Mouse (Mus musculus) lung, embryonic 14.5 days (tissue): ENCODE results near the gene Chrnb2. TPM values are rescaled to one million over a fixed set of nuclear protein-coding genes. Genes with fewer than 3 reads are reported as not detected.
"Not testable (repeated sequence)": the region's sequence is repeated elsewhere in the genome, so short reads cannot be mapped to it uniquely, and the experiment has no call there.

Experiments
- ATAC-seq: fragments of 200-750 bp; cut with Nextera tagmentation; 2 replicates; pipeline ENCODE4 v1.8.0; 2017; ENCODE audit warnings: mild to moderate bottlenecking, moderate TSS enrichment, moderate library complexity; ENCODE audit not compliant: insufficient read depth
- DNase-seq: peaks from one replicate; pipeline ENCODE4 v3.0.0-alpha.2; 2015
- H3K27ac ChIP-seq: fragments of 300-500 bp; sonication (generic); 2 replicates; pipeline ENCODE4 v1.5.1; 2014; ENCODE audit warnings: low read depth, mild to moderate bottlenecking, moderate library complexity
- H3K27me3 ChIP-seq: fragments of 300-500 bp; sonication (generic); 2 replicates; pipeline ENCODE4 v1.6.1; 2014; ENCODE audit warnings: low read length, control low read depth; ENCODE audit not compliant: insufficient read depth
- H3K36me3 ChIP-seq: fragments of 300-500 bp; sonication (generic); 2 replicates; pipeline ENCODE4 v1.6.1; 2014; ENCODE audit warnings: control low read depth; ENCODE audit not compliant: insufficient read depth
- H3K4me1 ChIP-seq: fragments of 300-500 bp; sonication (generic); 2 replicates; pipeline ENCODE4 v1.6.1; 2014; ENCODE audit warnings: antibody characterized with exemption, control low read depth; ENCODE audit not compliant: insufficient read depth
- H3K4me2 ChIP-seq: fragments of 300-500 bp; sonication (generic); 2 replicates; pipeline ENCODE4 v1.6.1; 2014; ENCODE audit warnings: mild to moderate bottlenecking
- H3K4me3 ChIP-seq: fragments of 300-500 bp; sonication (generic); 2 replicates; pipeline ENCODE4 v1.5.1; 2014; ENCODE audit warnings: low read depth, low read length
- H3K9ac ChIP-seq: fragments of 300-500 bp; sonication (generic); 2 replicates; pipeline ENCODE4 v1.6.1; 2014
- H3K9me3 ChIP-seq: fragments of 300-500 bp; sonication (generic); 2 replicates; pipeline ENCODE4 v1.6.1; 2016; ENCODE audit warnings: low read depth, low read length, control low read depth
- CTCF ChIP-seq: IDR thresholded peaks from 2 replicates; pipeline ENCODE4 v1.5.1; 2016; ENCODE audit warnings: antibody characterized with exemption, low read depth
- WGBS: fragments of 180-500 bp; shearing (Covaris S2); extraction: QIAGEN DNeasy Blood & Tissue Kit; methylation state at CpG from one replicate; pipeline ENCODE4 v1.1.7; 2014; 5-methylcytosine and 5-hydroxymethylcytosine counted together
- polyA plus RNA-seq: library from polyadenylated mRNA; unstranded; fragments of >200 nt; fragmentation: Nextera tagmentation; extraction: Ambion mirVana; gene quantifications from 2 replicates; pipeline ENCODE4 v1.2.1, GENCODE M21; 2014

Chrnb2 gene
- polyA plus RNA-seq, 1 experiment from 2014 or later: 0.63 TPM

DNA sequence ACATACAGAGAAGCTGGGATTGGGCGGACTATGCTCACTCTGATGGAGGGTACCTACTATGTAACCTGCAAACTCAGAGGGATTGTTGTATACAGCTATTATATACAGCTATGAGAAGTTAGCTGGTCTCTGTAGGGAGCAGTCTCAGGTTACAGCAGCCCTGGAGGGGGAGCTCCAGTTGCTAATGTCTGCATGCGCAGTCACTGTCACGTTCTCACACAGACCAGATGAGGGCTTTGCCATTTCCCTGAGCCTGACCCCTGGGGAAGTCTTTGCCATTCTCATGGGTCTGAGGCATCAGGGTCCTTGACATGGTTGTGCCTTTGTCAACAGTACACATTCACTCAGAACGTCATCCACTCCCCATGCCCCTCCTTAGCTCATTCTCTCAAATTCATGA lies 40.7 kb upstream of the Chrnb2 start:
- H3K9me3 ChIP-seq: no peaks in the 10 kb centered on the region

GRCm38 (mm10) chr3:89802876-89803275 lies 38.4 kb upstream of the Chrnb2 start:
- Histone ChIP-seq H3K9me3 (no peaks in the 10 kb centered on the region), H3K27ac (no peak overlapping the region), H3K4me2 (no peak overlapping the region), H3K36me3 (no peaks in the 10 kb centered on the region), H3K9ac (no peak overlapping the region), H3K4me1 (no peaks in the 10 kb centered on the region), H3K4me3 (no peak overlapping the region), H3K27me3 (no peaks in the 10 kb centered on the region)
- DNase-seq (no peak), ATAC-seq (no peak)
- WGBS: 65% methylated on average over 15 of the region's 15 CpGs
- no peak for TF ChIP-seq CTCF

More for the DNA sequence above, 40.7 kb upstream of the Chrnb2 start:
- H3K27ac ChIP-seq: no peak overlapping the region
- no peak overlapping the region for H3K4me2 ChIP-seq
- TF ChIP-seq CTCF: no peak
- WGBS: 44% methylated on average over 4 of the region's 4 CpGs
- DNase-seq (no peak), ATAC-seq (no peak)
- no peaks in the 10 kb centered on the region for H3K36me3 ChIP-seq
- H3K4me3 ChIP-seq: no peak overlapping the region
- H3K4me1 ChIP-seq: no peaks in the 10 kb centered on the region
- no peak overlapping the region for H3K9ac ChIP-seq
- H3K27me3 ChIP-seq: no peaks in the 10 kb centered on the region

DNA sequence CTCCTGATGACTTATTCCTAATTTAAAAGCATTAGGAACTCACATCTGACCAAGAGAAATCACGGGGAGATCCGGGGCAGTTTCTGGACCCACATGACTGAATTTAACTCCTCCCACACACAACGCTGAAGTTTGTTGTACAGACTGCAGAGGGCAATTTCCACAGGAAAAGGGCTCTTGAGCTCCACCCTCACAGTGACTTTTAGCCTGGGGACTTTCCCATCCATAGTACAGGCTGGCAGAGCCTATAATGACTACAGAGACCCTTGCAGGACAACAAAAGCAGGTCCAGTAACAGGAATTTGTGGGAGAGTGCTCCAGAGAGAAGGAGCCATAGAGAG lies 37.0 kb upstream of the Chrnb2 start:
- Histone ChIP-seq H3K27me3 (no peaks in the 10 kb centered on the region), H3K27ac (no peak overlapping the region), H3K4me3 (no peak overlapping the region), H3K9me3 (no peaks in the 10 kb centered on the region), H3K9ac (no peak overlapping the region), H3K4me1 (no peaks in the 10 kb centered on the region), H3K36me3 (no peaks in the 10 kb centered on the region), H3K4me2 (no peak overlapping the region)
- DNase-seq (peak; percentile 46), ATAC-seq (no peak)
- WGBS: 18% methylated on average over 3 of the region's 3 CpGs
- TF ChIP-seq CTCF: no peak

GRCm38 (mm10) chr3:89800774-89801506 lies 36.5 kb upstream of the Chrnb2 start:
- ATAC-seq: no peak
- no peak overlapping the region for H3K27ac ChIP-seq
- WGBS: 56% methylated on average over 5 of the region's 5 CpGs

GRCm38 (mm10) chr3:89800078-89800477 lies 35.6 kb upstream of the Chrnb2 start:
- 54% methylated on average over 3 of the region's 3 CpGs for WGBS
- H3K9ac ChIP-seq, H3K4me3 ChIP-seq, H3K27ac ChIP-seq, H3K36me3 ChIP-seq, H3K4me2 ChIP-seq, ATAC-seq, DNase-seq, H3K27me3 ChIP-seq, H3K9me3 ChIP-seq, H3K4me1 ChIP-seq: not testable (repeated sequence)

More at GRCm38 (mm10) chr3:89800774-89801506, 36.5 kb upstream of the Chrnb2 start:
- Histone ChIP-seq H3K36me3 (no peaks in the 10 kb centered on the region), H3K27me3 (no peaks in the 10 kb centered on the region), H3K4me3 (no peak overlapping the region), H3K4me2 (no peak overlapping the region), H3K4me1 (no peaks in the 10 kb centered on the region), H3K9me3 (no peaks in the 10 kb centered on the region), H3K9ac (no peak overlapping the region)
- DNase-seq: no peak
- TF ChIP-seq CTCF: no peak

GRCm38 (mm10) chr3:89799476-89799875 lies 35.0 kb upstream of the Chrnb2 start:
- no peak for TF ChIP-seq CTCF
- Histone ChIP-seq H3K27me3 (no peaks in the 10 kb centered on the region), H3K4me3 (no peak overlapping the region), H3K4me2 (peak overlapping the region; percentile 51), H3K36me3 (no peaks in the 10 kb centered on the region), H3K27ac (no peak overlapping the region), H3K9me3 (no peaks in the 10 kb centered on the region), H3K4me1 (no peaks in the 10 kb centered on the region), H3K9ac (no peak overlapping the region)
- WGBS: 4% methylated on average over 13 of the region's 13 CpGs
- no peak for DNase-seq
- no peak for ATAC-seq

DNA sequence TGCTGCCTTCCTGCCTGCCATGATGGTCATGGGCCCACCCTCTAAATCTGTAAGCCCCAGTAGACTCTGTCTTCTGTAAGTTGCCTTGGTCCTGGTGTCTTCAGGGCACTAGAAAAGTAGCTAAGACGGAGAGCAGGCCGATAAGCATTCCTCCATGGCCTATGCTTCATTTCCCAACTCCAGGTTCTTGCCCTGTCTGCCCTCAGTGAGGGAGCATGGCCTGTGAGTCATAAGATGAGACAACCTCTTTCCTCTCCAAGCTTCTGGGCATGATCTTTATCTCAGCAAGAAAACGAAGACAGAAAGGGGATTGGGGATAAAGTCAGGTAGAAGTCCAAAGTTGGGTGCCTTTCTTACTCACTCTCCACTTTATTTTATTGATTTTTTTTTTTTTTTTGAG lies 34.1 kb upstream of the Chrnb2 start:
- no peak for ATAC-seq
- no peak overlapping the region for H3K4me3 ChIP-seq
- no peak overlapping the region for H3K9ac ChIP-seq
- H3K9me3 ChIP-seq: no peaks in the 10 kb centered on the region
- TF ChIP-seq CTCF: no peak
- H3K27ac ChIP-seq: no peak overlapping the region
- no peak for DNase-seq
- no peak overlapping the region for H3K4me2 ChIP-seq
- 81% methylated on average over 3 of the region's 3 CpGs for WGBS
- H3K36me3 ChIP-seq: no peaks in the 10 kb centered on the region
- no peaks in the 10 kb centered on the region for H3K4me1 ChIP-seq
- H3K27me3 ChIP-seq: no peaks in the 10 kb centered on the region
